Mouse (Mus musculus) limb, embryonic 14.5 days (tissue): ENCODE measurements around the gene Ankfn1. TPM values are rescaled to one million over a fixed set of nuclear protein-coding genes. Genes with fewer than 3 reads are reported as not detected.

Experiments
- ATAC-seq: fragments of 200-750 bp; cut with Nextera tagmentation; 2 replicates; pipeline ENCODE4 v1.8.0; 2017; ENCODE audit warnings: low read depth, moderate number of reproducible peaks, moderate TSS enrichment; ENCODE audit not compliant: low FRiP score
- DNase-seq: peaks from one replicate; pipeline ENCODE4 v3.0.0-alpha.2; 2015; ENCODE audit warnings: low spot score
- H3K27ac ChIP-seq: fragments of 300-500 bp; sonication (generic); replicated peaks from 2 replicates; pipeline ENCODE4 v1.5.1; 2014; ENCODE audit warnings: low read depth, mild to moderate bottlenecking, low read length, moderate library complexity, mixed read lengths
- H3K27me3 ChIP-seq: fragments of 300-500 bp; sonication (generic); 2 replicates; pipeline ENCODE4 v1.6.1; 2014; ENCODE audit warnings: low read length, mixed read lengths; ENCODE audit not compliant: control insufficient read depth, insufficient read depth
- H3K36me3 ChIP-seq: fragments of 300-500 bp; sonication (generic); 2 replicates; pipeline ENCODE4 v1.6.1; 2014; ENCODE audit warnings: mild to moderate bottlenecking, low read length, moderate library complexity, mixed read lengths; ENCODE audit not compliant: control insufficient read depth, insufficient read depth
- H3K4me1 ChIP-seq: fragments of 300-500 bp; sonication (generic); 2 replicates; pipeline ENCODE4 v1.6.1; 2014; ENCODE audit warnings: antibody characterized with exemption, low read length, mixed read lengths; ENCODE audit not compliant: control insufficient read depth, insufficient read depth
- H3K4me2 ChIP-seq: fragments of 300-500 bp; sonication (generic); replicated peaks from 2 replicates; pipeline ENCODE4 v1.6.1; 2014; ENCODE audit warnings: low read depth, mild to moderate bottlenecking, low read length, moderate library complexity; ENCODE audit not compliant: severe bottlenecking
- H3K4me3 ChIP-seq: fragments of 300-500 bp; sonication (generic); replicated peaks from 2 replicates; pipeline ENCODE4 v1.5.1; 2014; ENCODE audit warnings: low read length
- H3K9ac ChIP-seq: fragments of 300-500 bp; sonication (generic); 2 replicates; pipeline ENCODE4 v1.6.1; 2014; ENCODE audit warnings: mild to moderate bottlenecking, low read depth, low read length, moderate library complexity; ENCODE audit not compliant: severe bottlenecking
- H3K9me3 ChIP-seq: fragments of 300-500 bp; sonication (generic); 2 replicates; pipeline ENCODE4 v1.6.1; 2016; ENCODE audit warnings: low read length; ENCODE audit not compliant: control insufficient read depth
- POLR2A ChIP-seq: fragments of 200-500 bp; IDR thresholded peaks from 2 replicates; pipeline ENCODE4 v1.8.0; 2012; ENCODE audit warnings: inconsistent platforms, mild to moderate bottlenecking, moderate library complexity, borderline replicate concordance; ENCODE audit not compliant: insufficient read depth, insufficient read length; ENCODE audit errors: extremely low read depth
- WGBS: fragments of 180-500 bp; shearing (Covaris S2); extraction: QIAGEN DNeasy Blood & Tissue Kit; methylation state at CpG from one replicate; pipeline ENCODE4 v1.1.7; 2014; 5-methylcytosine and 5-hydroxymethylcytosine counted together
- polyA plus RNA-seq, 2 experiments: library from polyadenylated mRNA; depleted of rRNA in 1 of 2; stranded (reverse) in 1 of 2; unstranded in 1 of 2; fragments of >200 nt; fragmentation: Nextera tagmentation in 1 of 2; extraction: Ambion mirVana in 1 of 2; gene quantifications; 2 replicates each; pipeline versions ENCODE4 v1.2.1 to v1.2.3; 2012 to 2014

The Ankfn1 gene
- polyA plus RNA-seq, 2 experiments: 0.36 to 0.61 TPM

- 76% methylated on average over 2 of the region's 2 CpGs for WGBS
- Histone ChIP-seq H3K4me1 (no peaks in the 10 kb centered on the region), H3K36me3 (no peaks in the 10 kb centered on the region), H3K9me3 (no peaks in the 10 kb centered on the region), H3K27me3 (no peaks in the 10 kb centered on the region), H3K4me2 (no peak overlapping the region), H3K9ac (no peak overlapping the region), H3K4me3 (no peak overlapping the region), H3K27ac (no peak overlapping the region)
- no peak for DNase-seq
- no peak for ATAC-seq
- TF ChIP-seq POLR2A: no peak
Measured at GRCm38 (mm10) chr11:89500961-89501360, 276.5 kb downstream of the Ankfn1 start.

GRCm38 (mm10) chr11:89481084-89481483 lies 296.4 kb downstream of the Ankfn1 start:
- TF ChIP-seq POLR2A: no peak
- WGBS: 47% methylated on average over 6 of the region's 6 CpGs

GRCm38 (mm10) chr11:89476927-89477326 lies 300.5 kb downstream of the Ankfn1 start:
- Histone ChIP-seq H3K27ac (no peak overlapping the region), H3K4me2 (no peak overlapping the region), H3K9ac (no peak overlapping the region), H3K27me3 (no peaks in the 10 kb centered on the region), H3K36me3 (no peaks in the 10 kb centered on the region), H3K4me1 (no peaks in the 10 kb centered on the region), H3K9me3 (no peaks in the 10 kb centered on the region), H3K4me3 (no peak overlapping the region)
- TF ChIP-seq POLR2A: no peak
- DNase-seq (no peak), ATAC-seq (no peak)
- 62% methylated on average over 5 of the region's 5 CpGs for WGBS

More at GRCm38 (mm10) chr11:89481084-89481483, 296.4 kb downstream of the Ankfn1 start:
- H3K36me3 ChIP-seq: no peaks in the 10 kb centered on the region
- DNase-seq (no peak), ATAC-seq (no peak)
- no peak overlapping the region for H3K4me3 ChIP-seq
- no peaks in the 10 kb centered on the region for H3K9me3 ChIP-seq
- no peaks in the 10 kb centered on the region for H3K27me3 ChIP-seq
- H3K4me1 ChIP-seq: 0 out of 2 replicates have a peak, but pooled peaks cover 4% of the 10 kb centered on the region
- no peak overlapping the region for H3K4me2 ChIP-seq
- no peak overlapping the region for H3K9ac ChIP-seq
- no peak overlapping the region for H3K27ac ChIP-seq

GRCm38 (mm10) chr11:89476047-89476446 lies 301.4 kb downstream of the Ankfn1 start:
- TF ChIP-seq POLR2A: no peak
- DNase-seq: no peak
- no peak overlapping the region for H3K9ac ChIP-seq

GRCm38 (mm10) chr11:89472871-89473270 lies 304.6 kb downstream of the Ankfn1 start:
- ATAC-seq (no peak), DNase-seq (no peak)
- Histone ChIP-seq H3K9ac (no peak overlapping the region), H3K4me3 (no peak overlapping the region), H3K4me1 (no peaks in the 10 kb centered on the region), H3K9me3 (no peaks in the 10 kb centered on the region), H3K36me3 (no peaks in the 10 kb centered on the region), H3K27me3 (no peaks in the 10 kb centered on the region), H3K27ac (no peak overlapping the region), H3K4me2 (no peak overlapping the region)
- no peak for TF ChIP-seq POLR2A
- WGBS: 87% methylated on average over 4 of the region's 4 CpGs

More at GRCm38 (mm10) chr11:89476047-89476446, 301.4 kb downstream of the Ankfn1 start:
- Histone ChIP-seq H3K4me1 (no peaks in the 10 kb centered on the region), H3K4me2 (no peak overlapping the region), H3K27ac (no peak overlapping the region), H3K27me3 (no peaks in the 10 kb centered on the region), H3K36me3 (no peaks in the 10 kb centered on the region), H3K9me3 (no peaks in the 10 kb centered on the region), H3K4me3 (no peak overlapping the region)
- 73% methylated on average over 4 of the region's 4 CpGs for WGBS
- no peak for ATAC-seq

GRCm38 (mm10) chr11:89465381-89465780 lies 312.1 kb downstream of the Ankfn1 start:
- Histone ChIP-seq H3K27ac (no peak overlapping the region), H3K4me1 (no peaks in the 10 kb centered on the region), H3K9me3 (no peaks in the 10 kb centered on the region), H3K4me3 (no peak overlapping the region), H3K27me3 (no peaks in the 10 kb centered on the region), H3K4me2 (no peak overlapping the region), H3K36me3 (no peaks in the 10 kb centered on the region), H3K9ac (no peak overlapping the region)
- no peak for TF ChIP-seq POLR2A
- 83% methylated on average over 4 of the region's 4 CpGs for WGBS
- DNase-seq: no peak
- ATAC-seq: no peak
